8 mouse cellular contexts compared by ENCODE assay signal in genomic region chr17:11975062-11975607, GRCm38 (mm10).
A peak's percentile ranks its signal among the peaks of the same experiment; 100 is the strongest.
DNase-seq lines count a peak whose midpoint lies in the region; ATAC-seq lines count a peak whose summit lies in the region.

No protein-coding gene starts in this region.

- ATAC-seq in hindbrain, embryonic 16.5 days: 0 out of 2 replicates have a peak, but pooled peaks have one; percentile 15

- H3K27ac ChIP-seq in hindbrain, embryonic 16.5 days (ENCODE audit: low read depth, low read length): no peak overlapping the region

- H3K9me3 ChIP-seq in hindbrain, embryonic 16.5 days (ENCODE audit: control insufficient read depth, low read length): no peaks in the 10 kb centered on the region

- H3K36me3 ChIP-seq in hindbrain, embryonic 16.5 days (ENCODE audit: control insufficient read depth, insufficient read depth, low read length): no peaks in the 10 kb centered on the region

- DNase-seq in layer of hippocampus, adult 11-12 months (ENCODE audit: low spot score): peak; percentile 71
- no peak for DNase-seq in layer of hippocampus, adult 9-10 months (ENCODE audit: low spot score)
- DNase-seq in Muller cell, postnatal 12 days (ENCODE audit: inconsistent ontology term): peak; percentile 32
- DNase-seq in embryo, embryonic 10 days (ENCODE audit: low spot score): peak; percentile 74
- DNase-seq in left cerebral cortex, postnatal 25 days (ENCODE audit: low spot score in 2 of 2): peak; percentile 58 to 77
- peak; percentile 62 for DNase-seq in right cerebral cortex, adult 18-20 months
- DNase-seq in spleen, adult 12 weeks (ENCODE audit: low spot score): no peak

- H3K27me3 ChIP-seq in hindbrain, embryonic 16.5 days (replicated peaks; ENCODE audit: control insufficient read depth, insufficient read depth, low read length): no peaks in the 10 kb centered on the region

- peaks cover 16% of the 10 kb centered on the region for H3K4me1 ChIP-seq in hindbrain, embryonic 16.5 days (ENCODE audit: control insufficient read depth, insufficient read depth, low read depth, low read length)

- no peak overlapping the region for H3K4me3 ChIP-seq in hindbrain, embryonic 16.5 days (ENCODE audit: low read length)

- 33% methylated on average over 7 of the region's 7 CpGs for WGBS in hindbrain, embryonic 16.5 days

- H3K4me2 ChIP-seq in hindbrain, embryonic 16.5 days (ENCODE audit: low read length): no peak overlapping the region

- no peak overlapping the region for H3K9ac ChIP-seq in hindbrain, embryonic 16.5 days (ENCODE audit: low read depth, low read length)

- intact Hi-C loops in left cerebral cortex, postnatal 25 days (cut with DNase I): loop anchor here (10.0 kb wide), 1 partner anchor 1650 kb away; no protein-coding TSS in a partner anchor

Comparison
In these comparisons a context has a peak if more than half of its experiments do, and no peak if none do; other contexts are left out.
1. DNase-seq: peak in layer of hippocampus, adult 11-12 months (single experiment), Muller cell, postnatal 12 days (single experiment), embryo, embryonic 10 days (single experiment), left cerebral cortex, postnatal 25 days (2 of 2) and right cerebral cortex, adult 18-20 months (single experiment); none in layer of hippocampus, adult 9-10 months (single experiment) and spleen, adult 12 weeks (single experiment).